Mouse (Mus musculus) olfactory bulb, adult 2 months (tissue): ENCODE measurements around the gene Als2cr12. TPM values are rescaled to one million over a fixed set of nuclear protein-coding genes. Genes with fewer than 3 reads are reported as not detected.

Experiments
- H3K27ac ChIP-seq: fragments of 200-500 bp; 2 replicates; pipeline ENCODE4 v1.5.1; 2012; ENCODE audit warnings: low read depth, low read length; ENCODE audit not compliant: insufficient read depth
- H3K4me1 ChIP-seq: fragments of 200-500 bp; 2 replicates; pipeline ENCODE4 v1.6.1; 2012; ENCODE audit warnings: low read length; ENCODE audit not compliant: control insufficient read depth, insufficient read depth
- H3K4me3 ChIP-seq: fragments of 200-500 bp; 2 replicates; pipeline ENCODE4 v1.5.1; 2012; ENCODE audit warnings: mild to moderate bottlenecking, low read depth, low read length, moderate library complexity; ENCODE audit not compliant: insufficient read depth
- CTCF ChIP-seq: fragments of 200-500 bp; IDR thresholded peaks from 2 replicates; pipeline ENCODE4 v1.5.1; 2012; ENCODE audit warnings: low read depth, mild to moderate bottlenecking, low read length, moderate library complexity; ENCODE audit not compliant: insufficient read depth
- POLR2A ChIP-seq: fragments of 200-500 bp; IDR thresholded peaks from 2 replicates; pipeline ENCODE4 v1.6.1; 2012; ENCODE audit warnings: mild to moderate bottlenecking, low read depth, low read length, moderate library complexity; ENCODE audit not compliant: insufficient read depth
- WGBS: fragments of 180-500 bp; shearing (Covaris S2); methylation state at CpG from one replicate; pipeline ENCODE4 v1.1.7; 2018; 5-methylcytosine and 5-hydroxymethylcytosine counted together
- polyA plus RNA-seq: library from polyadenylated mRNA; stranded (reverse); fragments of >200 nt; gene quantifications from 2 replicates; pipeline ENCODE4 v1.2.4, GENCODE M21; 2012; ENCODE audit warnings: low replicate concordance; ENCODE audit not compliant: missing spikeins, insufficient read depth, insufficient read length

Gene Als2cr12
- polyA plus RNA-seq, 1 experiment, result not detected

- Histone ChIP-seq H3K4me3 (no peak overlapping the region), H3K4me1 (no peaks in the 10 kb centered on the region), H3K27ac (no peak overlapping the region)
- WGBS, result 97% methylated on average over 3 of the region's 3 CpGs
- TF ChIP-seq CTCF, result no peak
- no peak for TF ChIP-seq POLR2A
Observed at GRCm38 (mm10) chr1:58728590-58728868, 32.7 kb upstream of the Als2cr12 start.

GRCm38 (mm10) chr1:58727747-58728589 lies 32.2 kb upstream of the Als2cr12 start:
- H3K4me1 ChIP-seq, result no peaks in the 10 kb centered on the region
- TF ChIP-seq POLR2A (no peak), CTCF (no peak)
- 86% methylated on average over 10 of the region's 10 CpGs for WGBS
- no peak overlapping the region for H3K27ac ChIP-seq
- no peak overlapping the region for H3K4me3 ChIP-seq

- H3K4me1 ChIP-seq, result no peaks in the 10 kb centered on the region
- WGBS, result 86% methylated on average over 1 of the region's 1 CpGs
- H3K4me3 ChIP-seq, result no peak overlapping the region
- TF ChIP-seq CTCF, result no peak
- TF ChIP-seq POLR2A, result no peak
- no peak overlapping the region for H3K27ac ChIP-seq
Observed at GRCm38 (mm10) chr1:58727019-58727746, 31.4 kb upstream of the Als2cr12 start.

GRCm38 (mm10) chr1:58725767-58726166 lies 30.0 kb upstream of the Als2cr12 start:
- no peak overlapping the region for H3K27ac ChIP-seq
- no peaks in the 10 kb centered on the region for H3K4me1 ChIP-seq
- WGBS, result 86% methylated on average over 5 of the region's 5 CpGs
- TF ChIP-seq POLR2A (no peak), CTCF (no peak)
- H3K4me3 ChIP-seq, result no peak overlapping the region

GRCm38 (mm10) chr1:58725095-58725494 lies 29.3 kb upstream of the Als2cr12 start:
- TF ChIP-seq POLR2A (no peak), CTCF (no peak)
- Histone ChIP-seq H3K4me3 (no peak overlapping the region), H3K4me1 (no peaks in the 10 kb centered on the region), H3K27ac (no peak overlapping the region)

- no peak overlapping the region for H3K4me3 ChIP-seq
- no peak for TF ChIP-seq CTCF
- TF ChIP-seq POLR2A, result no peak
- H3K27ac ChIP-seq, result no peak overlapping the region
- WGBS, result 18% methylated on average over 9 of the region's 9 CpGs
- H3K4me1 ChIP-seq, result no peaks in the 10 kb centered on the region
Observed at GRCm38 (mm10) chr1:58724533-58724932, 28.7 kb upstream of the Als2cr12 start.

- H3K4me3 ChIP-seq, result no peak overlapping the region
- no peaks in the 10 kb centered on the region for H3K4me1 ChIP-seq
- no peak overlapping the region for H3K27ac ChIP-seq
- WGBS, result 57% methylated on average over 7 of the region's 7 CpGs
- no peak for TF ChIP-seq CTCF
- no peak for TF ChIP-seq POLR2A
Observed at GRCm38 (mm10) chr1:58723809-58724405, 28.1 kb upstream of the Als2cr12 start.

GRCm38 (mm10) chr1:58723062-58723808 lies 27.4 kb upstream of the Als2cr12 start:
- H3K4me1 ChIP-seq, result no peaks in the 10 kb centered on the region
- H3K4me3 ChIP-seq, result no peak overlapping the region
- no peak for TF ChIP-seq POLR2A
- TF ChIP-seq CTCF, result no peak
- 69% methylated on average over 7 of the region's 7 CpGs for WGBS
- no peak overlapping the region for H3K27ac ChIP-seq
